Mouse (Mus musculus) midbrain, embryonic 16.5 days (tissue): Measurements from ENCODE around the gene Msi2. TPM values are rescaled to one million over a fixed set of nuclear protein-coding genes. Genes with fewer than 3 reads are reported as not detected.

Experiments used
- ATAC-seq: fragments of 200-750 bp; cut with Nextera tagmentation; 2 replicates; pipeline ENCODE4 v1.8.0; 2017; ENCODE audit warnings: moderate TSS enrichment
- H3K27ac ChIP-seq: fragments of 300-500 bp; sonication (generic); 2 replicates; pipeline ENCODE4 v1.5.1; 2014; ENCODE audit warnings: mild to moderate bottlenecking, low read length, mixed read lengths
- H3K27me3 ChIP-seq: fragments of 300-500 bp; sonication (generic); 2 replicates; pipeline ENCODE4 v1.6.1; 2014; ENCODE audit warnings: low read depth, low read length, mixed read lengths; ENCODE audit not compliant: control insufficient read depth, insufficient read depth
- H3K36me3 ChIP-seq: fragments of 300-500 bp; sonication (generic); 2 replicates; pipeline ENCODE4 v1.6.1; 2014; ENCODE audit warnings: mild to moderate bottlenecking, low read length, moderate library complexity, mixed read lengths; ENCODE audit not compliant: control insufficient read depth, insufficient read depth
- H3K4me1 ChIP-seq: fragments of 300-500 bp; sonication (generic); 2 replicates; pipeline ENCODE4 v1.6.1; 2014; ENCODE audit warnings: mild to moderate bottlenecking, low read length, mixed read lengths; ENCODE audit not compliant: control insufficient read depth, insufficient read depth
- H3K4me2 ChIP-seq: fragments of 300-500 bp; sonication (generic); 2 replicates; pipeline ENCODE4 v1.6.1; 2014; ENCODE audit warnings: mild to moderate bottlenecking, low read length, mixed read lengths
- H3K4me3 ChIP-seq: fragments of 300-500 bp; sonication (generic); 2 replicates; pipeline ENCODE4 v1.5.1; 2014; ENCODE audit warnings: low read depth, mild to moderate bottlenecking, low read length, moderate library complexity, mixed read lengths
- H3K9ac ChIP-seq: fragments of 300-500 bp; sonication (generic); 2 replicates; pipeline ENCODE4 v1.6.1; 2014; ENCODE audit warnings: low read depth, low read length, mixed read lengths
- H3K9me3 ChIP-seq: fragments of 300-500 bp; sonication (generic); replicated peaks from 2 replicates; pipeline ENCODE4 v1.6.1; 2014; ENCODE audit warnings: mild to moderate bottlenecking, low read length, mixed read lengths; ENCODE audit not compliant: control insufficient read depth, poor library complexity, severe bottlenecking
- WGBS: fragments of 180-500 bp; shearing (Covaris S2); extraction: QIAGEN DNeasy Blood & Tissue Kit; methylation state at CpG from one replicate; pipeline ENCODE4 v1.1.7; 2014; 5-methylcytosine and 5-hydroxymethylcytosine counted together
- polyA plus RNA-seq: library from polyadenylated mRNA; unstranded; fragments of >200 nt; fragmentation: Nextera tagmentation; extraction: Ambion mirVana; gene quantifications from 2 replicates; pipeline ENCODE4 v1.2.1, GENCODE M21; 2015

Gene Msi2
- polyA plus RNA-seq, 1 experiment from 2014 or later: 29.4 TPM

GRCm38 (mm10) chr11:88629165-88629564, 89.1 kb downstream of the Msi2 start:
- H3K27me3 ChIP-seq: no peaks in the 10 kb centered on the region
- H3K36me3 ChIP-seq: no peaks in the 10 kb centered on the region
- 48% methylated on average over 4 of the region's 4 CpGs for WGBS
- H3K4me3 ChIP-seq: no peak overlapping the region
- no peak overlapping the region for H3K9ac ChIP-seq
- H3K27ac ChIP-seq: peak overlapping the region; percentile 70
- ATAC-seq: no peak
- H3K4me1 ChIP-seq: peaks cover 23% of the 10 kb centered on the region
- no peaks in the 10 kb centered on the region for H3K9me3 ChIP-seq
- no peak overlapping the region for H3K4me2 ChIP-seq

GRCm38 (mm10) chr11:88628676-88629075, 89.6 kb downstream of the Msi2 start:
- H3K9ac ChIP-seq: no peak overlapping the region
- H3K9me3 ChIP-seq: no peaks in the 10 kb centered on the region
- 71% methylated on average over 3 of the region's 3 CpGs for WGBS
- peaks cover 23% of the 10 kb centered on the region for H3K4me1 ChIP-seq
- H3K27me3 ChIP-seq: no peaks in the 10 kb centered on the region
- no peaks in the 10 kb centered on the region for H3K36me3 ChIP-seq
- H3K4me3 ChIP-seq: no peak overlapping the region
- peak overlapping the region; percentile 70; the same call in 1 of the 2 replicates for H3K27ac ChIP-seq
- no peak for ATAC-seq
- H3K4me2 ChIP-seq: no peak overlapping the region

- no peaks in the 10 kb centered on the region for H3K36me3 ChIP-seq
- H3K9me3 ChIP-seq: no peaks in the 10 kb centered on the region
- no peak overlapping the region for H3K4me3 ChIP-seq
- H3K27me3 ChIP-seq: no peaks in the 10 kb centered on the region
- ATAC-seq: no peak
- 66% methylated on average over 7 of the region's 7 CpGs for WGBS
- peak overlapping the region; percentile 4; the same call in 1 of the 2 replicates for H3K27ac ChIP-seq
- no peak overlapping the region for H3K4me2 ChIP-seq
- H3K9ac ChIP-seq: no peak overlapping the region
- H3K4me1 ChIP-seq: peaks cover 26% of the 10 kb centered on the region
These were observed 91.0 kb downstream of the Msi2 start for GRCm38 (mm10) chr11:88627327-88627726.

DNA sequence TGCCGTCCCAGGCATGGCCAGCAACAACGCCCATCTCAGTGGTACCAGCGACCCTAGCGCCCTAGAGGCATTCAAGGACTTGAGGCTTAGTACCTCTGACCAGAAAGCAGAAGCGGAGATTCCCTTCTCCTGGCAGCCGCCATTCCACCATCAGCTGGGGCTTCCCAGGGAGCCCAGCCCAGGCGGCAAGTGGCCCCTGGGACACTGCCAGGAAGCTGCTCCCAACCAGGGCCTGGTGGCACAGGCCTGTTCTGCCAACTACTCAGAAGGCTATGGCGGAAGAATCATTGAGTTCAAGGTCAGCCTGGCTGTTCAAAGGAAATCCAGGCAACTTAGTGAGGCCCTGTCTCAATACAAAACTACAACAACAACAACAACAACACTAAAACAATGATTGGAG, 91.7 kb downstream of the Msi2 start:
- Histone ChIP-seq H3K9me3 (no peaks in the 10 kb centered on the region), H3K27me3 (no peaks in the 10 kb centered on the region), H3K27ac (peak overlapping the region; percentile 31; the same call in 1 of the 2 replicates), H3K9ac (no peak overlapping the region), H3K4me1 (peaks cover 26% of the 10 kb centered on the region), H3K4me2 (no peak overlapping the region), H3K4me3 (no peak overlapping the region), H3K36me3 (no peaks in the 10 kb centered on the region)
- no peak for ATAC-seq
- 67% methylated on average over 8 of the region's 8 CpGs for WGBS

DNA sequence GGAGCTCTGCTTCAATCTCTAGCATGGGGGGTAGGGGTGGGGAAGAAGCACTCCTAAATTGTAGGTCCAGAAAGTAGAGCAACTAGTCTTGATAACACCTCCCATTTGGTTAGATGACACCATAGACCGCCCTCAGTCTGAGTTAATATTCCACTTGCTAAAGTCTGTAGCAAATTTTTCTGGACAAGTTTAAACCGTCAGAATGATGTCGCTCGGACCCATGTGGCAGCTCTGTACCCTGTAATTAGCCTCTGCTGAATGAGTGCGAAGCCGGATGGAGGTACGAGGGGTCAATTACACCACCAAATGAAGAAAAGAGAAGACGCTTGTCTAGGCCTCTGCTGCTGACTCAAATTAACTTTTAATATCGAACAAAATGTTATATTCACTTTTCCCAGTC, 92.3 kb downstream of the Msi2 start:
- H3K4me1 ChIP-seq: peaks cover 26% of the 10 kb centered on the region
- H3K27me3 ChIP-seq: no peaks in the 10 kb centered on the region
- H3K9me3 ChIP-seq: no peaks in the 10 kb centered on the region
- H3K4me3 ChIP-seq: no peak overlapping the region
- ATAC-seq: no peak
- H3K27ac ChIP-seq: no peak overlapping the region
- H3K4me2 ChIP-seq: no peak overlapping the region
- WGBS: 70% methylated on average over 9 of the region's 9 CpGs
- no peak overlapping the region for H3K9ac ChIP-seq
- no peaks in the 10 kb centered on the region for H3K36me3 ChIP-seq

GRCm38 (mm10) chr11:88625063-88625462, 93.2 kb downstream of the Msi2 start:
- Histone ChIP-seq H3K4me1 (peaks cover 34% of the 10 kb centered on the region), H3K27ac (no peak overlapping the region), H3K36me3 (no peaks in the 10 kb centered on the region), H3K4me3 (no peak overlapping the region), H3K9ac (no peak overlapping the region), H3K27me3 (no peaks in the 10 kb centered on the region), H3K4me2 (no peak overlapping the region), H3K9me3 (no peaks in the 10 kb centered on the region)
- WGBS: 74% methylated on average over 14 of the region's 14 CpGs
- no peak for ATAC-seq

- no peaks in the 10 kb centered on the region for H3K9me3 ChIP-seq
- 72% methylated on average over 6 of the region's 6 CpGs for WGBS
- peaks cover 35% of the 10 kb centered on the region for H3K4me1 ChIP-seq
- no peaks in the 10 kb centered on the region for H3K36me3 ChIP-seq
- H3K27me3 ChIP-seq: no peaks in the 10 kb centered on the region
- H3K4me2 ChIP-seq: no peak overlapping the region
- H3K27ac ChIP-seq: no peak overlapping the region
- ATAC-seq: no peak
- no peak overlapping the region for H3K9ac ChIP-seq
- H3K4me3 ChIP-seq: no peak overlapping the region
These were observed 93.7 kb downstream of the Msi2 start for GRCm38 (mm10) chr11:88624627-88625026.

DNA sequence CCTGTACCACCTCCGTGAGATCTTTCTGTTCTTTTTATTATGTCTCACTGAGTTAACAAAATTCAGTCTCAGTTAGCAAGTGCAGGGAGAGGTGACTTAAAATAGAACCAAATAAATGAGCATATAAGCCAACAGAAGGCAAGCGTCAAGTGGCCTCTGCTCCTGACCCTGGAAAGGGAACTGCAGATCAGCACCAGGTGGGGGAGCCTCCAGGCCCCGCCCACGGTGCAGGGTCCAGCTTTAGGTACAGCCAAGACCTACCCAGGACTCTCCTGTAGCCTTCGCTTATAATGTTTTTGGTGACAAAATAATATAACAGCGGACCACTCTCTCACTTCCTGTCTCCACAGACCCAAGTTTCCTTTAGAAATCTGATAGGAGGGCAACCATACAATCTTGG, 94.6 kb downstream of the Msi2 start:
- no peak for ATAC-seq
- Histone ChIP-seq H3K27ac (no peak overlapping the region), H3K4me3 (no peak overlapping the region), H3K9ac (no peak overlapping the region), H3K4me1 (peaks cover 38% of the 10 kb centered on the region), H3K36me3 (no peaks in the 10 kb centered on the region), H3K9me3 (no peaks in the 10 kb centered on the region), H3K4me2 (no peak overlapping the region), H3K27me3 (no peaks in the 10 kb centered on the region)
- 71% methylated on average over 6 of the region's 6 CpGs for WGBS

DNA sequence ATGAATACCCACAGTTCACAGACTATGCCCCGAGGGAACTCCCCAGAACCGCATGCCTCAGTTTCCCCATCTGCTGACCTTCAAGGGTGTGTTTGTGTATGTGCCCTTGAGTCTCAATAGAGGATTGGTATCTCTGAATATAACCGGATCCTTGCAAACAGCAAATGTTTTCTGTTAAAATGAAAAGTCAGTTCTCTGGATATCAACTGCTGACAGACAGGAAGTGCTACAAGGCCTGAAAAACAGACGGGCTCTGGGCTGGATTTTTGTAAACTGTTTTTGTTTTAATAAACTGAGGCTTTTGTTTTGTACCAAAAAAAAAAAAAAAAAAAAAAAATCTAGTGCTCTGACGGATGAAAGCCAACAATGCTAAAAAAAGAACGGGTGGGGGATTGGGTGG, 95.8 kb downstream of the Msi2 start:
- no peak for ATAC-seq
- Histone ChIP-seq H3K4me3 (no peak overlapping the region), H3K4me1 (peaks cover 45% of the 10 kb centered on the region), H3K27ac (no peak overlapping the region), H3K4me2 (no peak overlapping the region), H3K27me3 (no peaks in the 10 kb centered on the region), H3K9ac (no peak overlapping the region), H3K36me3 (no peaks in the 10 kb centered on the region), H3K9me3 (no peaks in the 10 kb centered on the region)
- WGBS: 57% methylated on average over 6 of the region's 6 CpGs

- no peak overlapping the region for H3K9ac ChIP-seq
- no peak overlapping the region for H3K4me2 ChIP-seq
- H3K9me3 ChIP-seq: no peaks in the 10 kb centered on the region
- peaks cover 38% of the 10 kb centered on the region for H3K4me1 ChIP-seq
- no peak overlapping the region for H3K27ac ChIP-seq
- no peak for ATAC-seq
- H3K4me3 ChIP-seq: no peak overlapping the region
- no peaks in the 10 kb centered on the region for H3K36me3 ChIP-seq
- WGBS: 82% methylated on average over 4 of the region's 4 CpGs
- no peaks in the 10 kb centered on the region for H3K27me3 ChIP-seq
These were observed 96.5 kb downstream of the Msi2 start for GRCm38 (mm10) chr11:88621789-88622188.
